Mouse (Mus musculus) bone marrow, adult 2 months (tissue): ENCODE results near the gene Fam151b.

ENCODE experiments used
- CTCF ChIP-seq: fragments of 200-500 bp; IDR thresholded peaks from 2 replicates; pipeline ENCODE4 v1.5.1; 2011; ENCODE audit warnings: low read length, control low read depth; ENCODE audit not compliant: control insufficient read depth, insufficient read depth
- POLR2A ChIP-seq: fragments of 200-500 bp; IDR thresholded peaks from 2 replicates; pipeline ENCODE4 v1.6.1; 2011; ENCODE audit warnings: low read depth, mild to moderate bottlenecking, control low read depth, low read length, borderline replicate concordance; ENCODE audit not compliant: control insufficient read depth

DNA sequence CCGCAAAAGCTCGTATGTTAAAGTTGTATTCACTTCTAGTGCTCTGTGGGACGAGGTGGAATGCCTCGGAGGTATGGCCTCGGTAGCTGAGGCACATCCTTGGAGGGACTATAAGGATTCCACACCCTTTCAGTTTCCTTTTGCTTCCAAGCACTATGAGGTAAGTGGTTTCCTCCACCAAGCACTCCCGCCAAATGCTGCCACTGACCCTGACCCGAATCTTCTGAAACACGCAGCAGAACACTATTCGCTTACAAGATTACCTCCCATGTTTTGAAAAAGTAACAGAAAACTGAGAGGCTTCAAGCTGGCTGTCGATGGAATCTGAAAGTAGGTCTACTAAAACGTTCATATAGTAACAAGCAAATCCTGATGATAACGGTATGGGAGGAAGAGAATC is 21.1 kb upstream of the Fam151b start:
- no peak for TF ChIP-seq CTCF
- TF ChIP-seq POLR2A: no peak
